Mouse (Mus musculus) cerebellum, adult 2 months (tissue): ENCODE results near the gene Igf2bp3.

Experiments used
- CTCF ChIP-seq: fragments of 200-500 bp; IDR thresholded peaks from 2 replicates; pipeline ENCODE4 v1.5.1; 2011; ENCODE audit warnings: low read depth, mild to moderate bottlenecking, control low read depth, low read length, moderate library complexity, borderline replicate concordance; ENCODE audit not compliant: insufficient read depth
- POLR2A ChIP-seq: fragments of 200-500 bp; IDR thresholded peaks from 2 replicates; pipeline ENCODE4 v1.6.1; 2011; ENCODE audit warnings: low read length, control low read depth, borderline replicate concordance; ENCODE audit not compliant: insufficient read depth

DNA sequence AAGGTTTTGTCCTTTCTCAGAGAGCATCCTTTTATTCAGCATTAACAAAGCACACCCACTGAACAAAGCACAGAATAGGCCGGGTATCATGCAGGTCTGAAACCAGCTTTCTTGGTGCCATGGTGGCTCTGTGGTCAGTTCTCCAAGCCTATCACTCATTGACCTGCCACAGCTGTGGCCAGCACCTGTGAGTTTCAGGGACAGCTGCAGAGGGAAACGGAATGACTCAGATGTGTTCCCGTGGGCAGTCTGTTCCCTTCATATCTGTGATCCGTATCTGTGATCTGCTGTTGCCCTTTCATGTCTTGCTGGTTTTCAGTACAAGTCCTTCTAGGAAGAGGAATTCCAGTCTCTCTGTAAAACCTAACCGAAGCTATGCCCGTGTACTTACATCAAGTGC, 168.3 kb downstream of the Igf2bp3 start:
- TF ChIP-seq CTCF = no peak
- TF ChIP-seq POLR2A = no peak
